Mouse (Mus musculus) embryonic facial prominence, embryonic 15.5 days (tissue): Measurements from ENCODE around the gene Gm20388. TPM values are rescaled to one million over a fixed set of nuclear protein-coding genes. Genes with fewer than 3 reads are reported as not detected.

Experiments
- ATAC-seq: fragments of 200-750 bp; cut with Nextera tagmentation; 2 replicates; pipeline ENCODE4 v1.8.0; 2017; ENCODE audit warnings: low read depth, moderate TSS enrichment; ENCODE audit not compliant: insufficient number of reproducible peaks, low FRiP score, low TSS enrichment
- H3K27ac ChIP-seq: fragments of 300-500 bp; sonication (generic); replicated peaks from 2 replicates; pipeline ENCODE4 v1.5.1; 2015; ENCODE audit warnings: mild to moderate bottlenecking, inconsistent platforms
- H3K27me3 ChIP-seq: fragments of 300-500 bp; sonication (generic); 2 replicates; pipeline ENCODE4 v1.6.1; 2015; ENCODE audit warnings: inconsistent platforms
- H3K36me3 ChIP-seq: fragments of 300-500 bp; sonication (generic); 2 replicates; pipeline ENCODE4 v1.6.1; 2015; ENCODE audit warnings: mild to moderate bottlenecking, inconsistent platforms
- H3K4me1 ChIP-seq: fragments of 300-500 bp; sonication (generic); 2 replicates; pipeline ENCODE4 v1.6.1; 2015; ENCODE audit warnings: inconsistent platforms
- H3K4me2 ChIP-seq: fragments of 300-500 bp; sonication (generic); replicated peaks from 2 replicates; pipeline ENCODE4 v1.6.1; 2015; ENCODE audit warnings: mild to moderate bottlenecking, inconsistent platforms
- H3K4me3 ChIP-seq: fragments of 300-500 bp; sonication (generic); replicated peaks from 2 replicates; pipeline ENCODE4 v1.5.1; 2015; ENCODE audit warnings: mild to moderate bottlenecking, inconsistent platforms
- H3K9ac ChIP-seq: fragments of 300-500 bp; sonication (generic); 2 replicates; pipeline ENCODE4 v1.6.1; 2015; ENCODE audit warnings: inconsistent platforms
- H3K9me3 ChIP-seq: fragments of 300-500 bp; sonication (generic); replicated peaks from 2 replicates; pipeline ENCODE4 v1.6.1; 2016; ENCODE audit warnings: inconsistent platforms
- WGBS: fragments of 180-500 bp; shearing (Covaris S2); methylation state at CpG from one replicate; pipeline ENCODE4 v1.1.7; 2015; 5-methylcytosine and 5-hydroxymethylcytosine counted together
- polyA plus RNA-seq: library from polyadenylated mRNA; unstranded; fragments of >200 nt; fragmentation: Nextera tagmentation; extraction: Ambion mirVana; gene quantifications from 2 replicates; pipeline ENCODE4 v1.2.1, GENCODE M21; 2015

Gm20388 gene
- polyA plus RNA-seq, 1 experiment from 2014 or later: 8.0 TPM

- Histone ChIP-seq H3K9me3 (no peaks in the 10 kb centered on the region), H3K9ac (no peak overlapping the region), H3K4me3 (no peak overlapping the region), H3K27me3 (no peaks in the 10 kb centered on the region), H3K27ac (peak overlapping the region; percentile 39; the same call in 1 of the 2 replicates), H3K36me3 (no peaks in the 10 kb centered on the region), H3K4me1 (peaks cover 68% of the 10 kb centered on the region), H3K4me2 (no peak overlapping the region)
- no peak for ATAC-seq
- WGBS: 40% methylated on average over 9 of the region's 9 CpGs
These were observed 463.9 kb downstream of the Gm20388 start for GRCm38 (mm10) chr8:120374514-120374913.

- no peak overlapping the region for H3K4me3 ChIP-seq
- ATAC-seq: no peak; the same call in 1 of the 2 replicates
- H3K36me3 ChIP-seq: no peaks in the 10 kb centered on the region
- no peak overlapping the region for H3K4me2 ChIP-seq
- no peak overlapping the region for H3K27ac ChIP-seq
- H3K4me1 ChIP-seq: peaks cover 61% of the 10 kb centered on the region
- H3K9me3 ChIP-seq: no peaks in the 10 kb centered on the region
- no peak overlapping the region for H3K9ac ChIP-seq
- H3K27me3 ChIP-seq: no peaks in the 10 kb centered on the region
- 52% methylated on average over 5 of the region's 5 CpGs for WGBS
These were observed 464.5 kb downstream of the Gm20388 start for GRCm38 (mm10) chr8:120375170-120375569.

- Histone ChIP-seq H3K9me3 (no peaks in the 10 kb centered on the region), H3K27me3 (no peaks in the 10 kb centered on the region), H3K4me3 (no peak overlapping the region), H3K4me2 (no peak overlapping the region), H3K9ac (no peak overlapping the region), H3K36me3 (no peaks in the 10 kb centered on the region), H3K4me1 (peaks cover 67% of the 10 kb centered on the region), H3K27ac (no peak overlapping the region)
- ATAC-seq: no peak
- WGBS: 60% methylated on average over 4 of the region's 4 CpGs
These were observed 465.6 kb downstream of the Gm20388 start for GRCm38 (mm10) chr8:120376215-120376614.

GRCm38 (mm10) chr8:120376847-120377802, 466.5 kb downstream of the Gm20388 start:
- Histone ChIP-seq H3K9ac (no peak overlapping the region), H3K4me1 (peaks cover 75% of the 10 kb centered on the region), H3K27ac (0 out of 2 replicates have a peak overlapping the region, but pooled peaks have one; percentile 39), H3K36me3 (no peaks in the 10 kb centered on the region), H3K4me2 (no peak overlapping the region), H3K27me3 (no peaks in the 10 kb centered on the region), H3K4me3 (no peak overlapping the region), H3K9me3 (no peaks in the 10 kb centered on the region)
- no peak for ATAC-seq
- 51% methylated on average over 22 of the region's 22 CpGs for WGBS

GRCm38 (mm10) chr8:120377803-120378189, 467.2 kb downstream of the Gm20388 start:
- Histone ChIP-seq H3K36me3 (no peaks in the 10 kb centered on the region), H3K4me2 (no peak overlapping the region), H3K27ac (0 out of 2 replicates have a peak overlapping the region, but pooled peaks have one; percentile 11), H3K4me3 (no peak overlapping the region), H3K9me3 (no peaks in the 10 kb centered on the region), H3K4me1 (peaks cover 82% of the 10 kb centered on the region), H3K9ac (no peak overlapping the region), H3K27me3 (no peaks in the 10 kb centered on the region)
- 55% methylated on average over 7 of the region's 7 CpGs for WGBS
- ATAC-seq: no peak

- peaks cover 85% of the 10 kb centered on the region for H3K4me1 ChIP-seq
- 32% methylated on average over 16 of the region's 16 CpGs for WGBS
- ATAC-seq: no peak
- H3K27ac ChIP-seq: 0 out of 2 replicates have a peak overlapping the region, but pooled peaks have one; percentile 11
- no peak overlapping the region for H3K4me2 ChIP-seq
- no peaks in the 10 kb centered on the region for H3K9me3 ChIP-seq
- no peaks in the 10 kb centered on the region for H3K36me3 ChIP-seq
- no peak overlapping the region for H3K4me3 ChIP-seq
- no peaks in the 10 kb centered on the region for H3K27me3 ChIP-seq
- H3K9ac ChIP-seq: no peak overlapping the region
These were observed 467.7 kb downstream of the Gm20388 start for GRCm38 (mm10) chr8:120378306-120378705.

- Histone ChIP-seq H3K4me3 (no peak overlapping the region), H3K27me3 (no peaks in the 10 kb centered on the region), H3K9me3 (no peaks in the 10 kb centered on the region), H3K36me3 (no peaks in the 10 kb centered on the region), H3K27ac (no peak overlapping the region), H3K9ac (no peak overlapping the region), H3K4me2 (no peak overlapping the region), H3K4me1 (peaks cover 85% of the 10 kb centered on the region)
- ATAC-seq: no peak
- WGBS: 61% methylated on average over 3 of the region's 3 CpGs
These were observed 468.4 kb downstream of the Gm20388 start for GRCm38 (mm10) chr8:120379015-120379414.

GRCm38 (mm10) chr8:120381865-120382264, 471.2 kb downstream of the Gm20388 start:
- Histone ChIP-seq H3K9ac (no peak overlapping the region), H3K4me3 (no peak overlapping the region), H3K4me2 (no peak overlapping the region), H3K27me3 (no peaks in the 10 kb centered on the region), H3K4me1 (peaks cover 66% of the 10 kb centered on the region), H3K36me3 (no peaks in the 10 kb centered on the region), H3K27ac (peak overlapping the region; percentile 84), H3K9me3 (no peaks in the 10 kb centered on the region)
- WGBS: 48% methylated on average over 4 of the region's 4 CpGs
- no peak for ATAC-seq

- no peak overlapping the region for H3K9ac ChIP-seq
These were observed 472.0 kb downstream of the Gm20388 start for GRCm38 (mm10) chr8:120382436-120383203.

GRCm38 (mm10) chr8:120383204-120383560, 472.5 kb downstream of the Gm20388 start:
- Histone ChIP-seq H3K27ac (peak overlapping the region; percentile 84), H3K4me2 (0 out of 2 replicates have a peak overlapping the region, but pooled peaks have one; percentile 15), H3K36me3 (no peaks in the 10 kb centered on the region), H3K4me3 (no peak overlapping the region), H3K27me3 (no peaks in the 10 kb centered on the region), H3K9ac (no peak overlapping the region), H3K9me3 (no peaks in the 10 kb centered on the region), H3K4me1 (peaks cover 53% of the 10 kb centered on the region)
- no peak for ATAC-seq
- 67% methylated on average over 6 of the region's 6 CpGs for WGBS

More at GRCm38 (mm10) chr8:120382436-120383203, 472.0 kb downstream of the Gm20388 start:
- Histone ChIP-seq H3K4me3 (no peak overlapping the region), H3K27ac (peak overlapping the region; percentile 84), H3K4me1 (peaks cover 58% of the 10 kb centered on the region), H3K9me3 (no peaks in the 10 kb centered on the region), H3K4me2 (0 out of 2 replicates have a peak overlapping the region, but pooled peaks have one; percentile 15), H3K36me3 (no peaks in the 10 kb centered on the region), H3K27me3 (no peaks in the 10 kb centered on the region)
- peak; percentile 87 for ATAC-seq
- 41% methylated on average over 19 of the region's 19 CpGs for WGBS

- no peak overlapping the region for H3K4me2 ChIP-seq
- no peaks in the 10 kb centered on the region for H3K27me3 ChIP-seq
- H3K9ac ChIP-seq: no peak overlapping the region
- H3K27ac ChIP-seq: peak overlapping the region; percentile 84
- H3K36me3 ChIP-seq: no peaks in the 10 kb centered on the region
- H3K9me3 ChIP-seq: no peaks in the 10 kb centered on the region
- peaks cover 47% of the 10 kb centered on the region for H3K4me1 ChIP-seq
- no peak overlapping the region for H3K4me3 ChIP-seq
- WGBS: 54% methylated on average over 6 of the region's 6 CpGs
- no peak for ATAC-seq
These were observed 473.1 kb downstream of the Gm20388 start for GRCm38 (mm10) chr8:120383713-120384112.
